Mouse (Mus musculus) liver, embryonic 14.5 days (tissue): ENCODE data around the gene G6pc2.

Experiments
- CTCF ChIP-seq: IDR thresholded peaks from 2 replicates; pipeline ENCODE4 v1.5.1; 2016; ENCODE audit warnings: antibody characterized with exemption, low read depth, control low read depth
- EP300 ChIP-seq: IDR thresholded peaks from 2 replicates; pipeline ENCODE4 v1.6.1; 2016; ENCODE audit warnings: antibody characterized with exemption, low read depth

- no peak for TF ChIP-seq CTCF
- TF ChIP-seq EP300: no peak
Observed at GRCm38 (mm10) chr2:69230137-69230536, 19.3 kb downstream of the G6pc2 start.
